Mouse (Mus musculus): Measurements from ENCODE around the gene Vasn. TPM values are rescaled to one million over a fixed set of nuclear protein-coding genes. Genes with fewer than 3 reads are reported as not detected.
A peak's percentile ranks its signal among the peaks of the same experiment; 100 is the strongest.

Gene Vasn
- polyA plus RNA-seq (2015; fragmentation: Nextera tagmentation; extraction: Ambion mirVana) = 2.4 and 2.8 TPM in 2 replicates

DNA sequence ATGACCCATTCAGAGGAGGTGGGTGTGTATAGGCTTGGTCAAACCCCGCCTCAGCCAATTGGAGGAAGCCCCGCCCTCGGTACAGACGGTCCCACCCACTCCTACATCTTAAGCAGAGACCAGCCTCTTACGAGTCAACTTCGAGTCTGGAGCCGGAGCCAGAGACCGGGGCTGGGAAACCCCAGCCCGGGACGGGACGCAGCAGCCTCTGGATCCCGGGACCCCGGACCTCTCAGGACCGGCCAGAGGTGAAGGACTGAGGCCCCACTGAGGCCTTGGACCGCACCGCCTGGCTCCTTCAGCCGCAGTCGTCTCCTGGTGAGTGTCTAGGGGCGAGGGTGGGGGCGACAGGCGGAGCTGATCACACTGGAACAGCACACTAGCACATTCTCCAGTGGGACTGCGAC lies at the start of gene Vasn, which contains the start of gene Dnaja3:
Gene Vasn, plus strand, starts transcription at position 111 of the 407 bp plus-strand sequence.
Gene Dnaja3, plus strand, starts transcription at position 159 of the 407 bp plus-strand sequence.
- H3K4me1 ChIP-seq (replicated peaks) = peaks cover 43% of the 10 kb centered on the region
- WGBS (ENCODE audit: insufficient replicate concordance) = under 1% methylated on average over 22 of the region's 22 CpGs

GRCm38 (mm10) chr16:4590236-4590635 lies 49.5 kb upstream of the Vasn start:
- Histone ChIP-seq H3K4me2 (no peak overlapping the region), H3K27ac (replicated peaks) (no peak overlapping the region), H3K27me3 (peaks cover 41% of the 10 kb centered on the region), H3K4me3 (replicated peaks) (no peak overlapping the region), H3K9me3 (replicated peaks) (no peaks in the 10 kb centered on the region), H3K36me3 (replicated peaks) (0 out of 2 replicates have a peak, but pooled peaks cover 4% of the 10 kb centered on the region), H3K9ac (no peak overlapping the region), H3K4me1 (replicated peaks) (peaks cover 42% of the 10 kb centered on the region)
- 83% methylated on average over 9 of the region's 9 CpGs for WGBS (ENCODE audit: insufficient replicate concordance)
- ATAC-seq (ENCODE audit: insufficient read depth) = no peak

More for the DNA sequence above, at the start of gene Vasn, which contains the start of gene Dnaja3:
- Histone ChIP-seq H3K9me3 (replicated peaks) (no peaks in the 10 kb centered on the region), H3K9ac (peak within 1 kb of the TSS; percentile 54), H3K4me2 (peak within 1 kb of the TSS; percentile 94), H3K4me3 (replicated peaks) (peak within 1 kb of the TSS; percentile 61), H3K27ac (replicated peaks) (peak within 1 kb of the TSS; percentile 75), H3K36me3 (replicated peaks) (peaks cover 14% of the 10 kb centered on the region), H3K27me3 (no peaks in the 10 kb centered on the region)
- ATAC-seq (ENCODE audit: insufficient read depth) = peak; percentile 91

GRCm38 (mm10) chr16:4592909-4593875 lies 46.5 kb upstream of the Vasn start:
- H3K9me3 ChIP-seq (replicated peaks) = no peaks in the 10 kb centered on the region
- H3K27me3 ChIP-seq = peaks cover 69% of the 10 kb centered on the region
- 0 out of 2 replicates have a peak, but pooled peaks cover 4% of the 10 kb centered on the region for H3K36me3 ChIP-seq (replicated peaks)
- H3K9ac ChIP-seq = no peak overlapping the region
- peak overlapping the region; percentile 42 for H3K27ac ChIP-seq (replicated peaks)
- H3K4me1 ChIP-seq (replicated peaks) = peaks cover 33% of the 10 kb centered on the region
- peak overlapping the region; percentile 69 for H3K4me2 ChIP-seq
- peak; percentile 17; the same call in 1 of the 2 replicates for ATAC-seq (ENCODE audit: insufficient read depth)
- WGBS (ENCODE audit: insufficient replicate concordance) = 24% methylated on average over 32 of the region's 32 CpGs
- peak overlapping the region; percentile 60 for H3K4me3 ChIP-seq (replicated peaks)

DNA sequence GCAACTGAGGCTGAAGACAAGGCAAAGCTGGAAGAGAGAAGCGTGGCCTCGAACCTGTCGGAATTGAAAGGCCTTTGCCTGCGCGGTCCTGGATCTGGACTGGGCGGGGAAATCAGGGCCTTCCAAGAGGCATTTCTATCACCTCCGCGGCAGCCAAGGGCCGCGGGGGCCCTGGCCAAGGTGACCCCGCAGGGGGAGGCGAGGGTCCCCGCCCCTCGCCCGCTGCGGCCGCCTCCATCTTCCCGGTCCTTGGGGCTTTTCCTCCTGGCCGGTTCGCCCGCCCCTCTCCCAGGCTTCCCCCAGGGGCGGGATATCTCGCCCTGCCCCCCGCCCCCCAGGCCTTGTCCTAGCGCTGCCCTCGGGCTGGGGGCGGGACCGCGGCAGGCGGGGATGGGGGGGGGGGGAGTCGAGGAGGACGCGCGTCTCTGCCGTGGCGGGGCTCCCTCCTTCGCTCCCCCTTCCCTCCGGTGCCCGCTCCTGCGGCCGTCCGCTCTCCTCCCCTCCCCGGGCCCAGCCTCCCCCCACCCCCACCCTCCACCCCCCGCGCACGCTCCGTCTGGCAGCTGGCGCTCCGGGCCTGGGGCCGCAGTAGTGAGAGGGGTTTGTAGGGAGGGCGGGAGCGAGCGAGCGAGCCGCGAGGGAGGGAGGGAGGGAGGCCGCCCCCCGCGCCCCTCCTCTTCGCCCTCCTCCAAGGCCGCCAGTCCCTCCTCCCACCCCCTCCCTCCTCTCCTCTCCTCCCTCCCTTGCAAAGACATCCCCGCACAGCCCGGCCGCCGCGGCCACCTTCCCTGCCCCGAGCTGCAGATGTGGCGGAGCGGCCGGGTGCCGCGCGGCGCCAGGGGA lies 45.5 kb upstream of the Vasn start, which contains the start of gene Glis2:
Gene Glis2, plus strand, starts transcription at position 743 of the 843 bp plus-strand sequence.
- Histone ChIP-seq H3K36me3 (replicated peaks) (0 out of 2 replicates have a peak, but pooled peaks cover 4% of the 10 kb centered on the region), H3K27me3 (peaks cover 69% of the 10 kb centered on the region), H3K4me1 (replicated peaks) (peaks cover 39% of the 10 kb centered on the region), H3K27ac (replicated peaks) (peak within 1 kb of the TSS; percentile 51), H3K4me3 (replicated peaks) (peak within 1 kb of the TSS; percentile 60), H3K4me2 (peak within 1 kb of the TSS; percentile 69), H3K9me3 (replicated peaks) (no peaks in the 10 kb centered on the region), H3K9ac (peak within 1 kb of the TSS; percentile 45)
- peak; percentile 69 for ATAC-seq (ENCODE audit: insufficient read depth)
- 3% methylated on average over 38 of the region's 74 CpGs for WGBS (ENCODE audit: insufficient replicate concordance)

DNA sequence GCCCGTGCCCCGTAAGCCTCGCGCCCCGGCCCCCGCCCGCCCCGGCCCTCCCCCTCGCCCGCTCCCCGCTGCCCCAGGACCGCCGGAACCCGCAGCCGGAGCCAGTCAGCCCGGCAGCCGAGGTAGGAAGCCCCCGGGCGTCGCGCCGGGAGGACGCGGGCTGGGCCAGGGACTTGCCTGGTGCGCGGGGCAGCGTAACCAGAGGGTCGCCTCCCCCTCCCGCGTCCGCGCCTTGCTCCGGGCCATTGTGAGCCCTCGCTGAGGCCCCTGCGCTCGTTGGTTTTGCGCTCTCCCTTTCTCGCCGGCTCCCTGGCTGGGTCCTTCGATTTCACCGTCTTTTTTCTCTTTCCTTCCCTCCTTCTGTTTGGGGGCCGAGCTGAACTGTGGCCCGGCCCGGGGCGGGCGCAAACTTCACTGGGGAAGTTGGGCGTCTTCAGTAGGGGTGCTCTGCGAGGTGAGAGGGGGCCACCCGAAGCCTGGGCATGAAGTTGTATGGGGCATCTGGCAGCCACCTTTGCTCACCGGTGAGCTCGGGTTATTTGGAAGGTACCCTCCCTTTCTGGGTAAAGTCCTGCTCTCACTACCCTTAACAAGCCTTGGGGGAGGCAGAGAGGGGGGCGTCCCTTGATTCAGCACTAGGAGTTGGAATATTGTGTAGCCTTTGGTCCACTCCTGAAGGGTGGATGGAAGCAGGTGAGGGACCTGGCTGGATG lies 44.8 kb upstream of the Vasn start:
- H3K27me3 ChIP-seq = peaks cover 69% of the 10 kb centered on the region
- H3K9ac ChIP-seq = peak overlapping the region; percentile 45
- H3K4me2 ChIP-seq = peak overlapping the region; percentile 69
- 1% methylated on average over 51 of the region's 52 CpGs for WGBS (ENCODE audit: insufficient replicate concordance)
- 0 out of 2 replicates have a peak, but pooled peaks cover 4% of the 10 kb centered on the region for H3K36me3 ChIP-seq (replicated peaks)
- H3K9me3 ChIP-seq (replicated peaks) = no peaks in the 10 kb centered on the region
- H3K4me1 ChIP-seq (replicated peaks) = peaks cover 40% of the 10 kb centered on the region
- peak overlapping the region; percentile 51; the same call in 1 of the 2 replicates for H3K27ac ChIP-seq (replicated peaks)
- H3K4me3 ChIP-seq (replicated peaks) = peak overlapping the region; percentile 60
- no peak for ATAC-seq (ENCODE audit: insufficient read depth)

DNA sequence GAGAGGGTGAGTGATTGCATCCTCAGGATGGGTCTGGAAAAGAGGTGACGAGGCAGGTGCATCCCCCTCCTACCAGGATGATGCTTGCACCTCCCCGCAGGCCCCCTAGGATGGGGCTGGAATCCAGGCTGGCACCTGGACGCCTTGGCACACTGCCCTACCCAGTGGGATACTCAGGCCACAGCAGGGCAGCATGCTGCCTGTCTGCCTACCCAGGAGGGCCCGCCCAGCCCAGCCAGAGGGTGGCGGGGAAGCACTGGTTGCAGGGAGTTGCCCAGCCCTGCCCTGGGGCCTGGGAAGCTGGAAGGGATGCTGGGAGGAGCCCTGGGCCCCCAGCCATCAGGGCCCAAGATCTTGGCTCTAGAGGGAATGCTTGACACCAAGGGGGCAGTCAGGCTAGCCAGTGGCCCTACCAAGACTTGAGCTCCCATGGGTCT lies 44.2 kb upstream of the Vasn start:
- H3K9me3 ChIP-seq (replicated peaks) = no peaks in the 10 kb centered on the region
- H3K4me2 ChIP-seq = peak overlapping the region; percentile 69
- peak overlapping the region; percentile 60 for H3K4me3 ChIP-seq (replicated peaks)
- peaks cover 45% of the 10 kb centered on the region for H3K4me1 ChIP-seq (replicated peaks)
- no peak overlapping the region for H3K9ac ChIP-seq
- H3K27me3 ChIP-seq = peaks cover 69% of the 10 kb centered on the region
- no peak; the same call in 1 of the 2 replicates for ATAC-seq (ENCODE audit: insufficient read depth)
- H3K36me3 ChIP-seq (replicated peaks) = 0 out of 2 replicates have a peak, but pooled peaks cover 2% of the 10 kb centered on the region
- no peak overlapping the region for H3K27ac ChIP-seq (replicated peaks)
- 30% methylated on average over 5 of the region's 5 CpGs for WGBS (ENCODE audit: insufficient replicate concordance)

GRCm38 (mm10) chr16:4596141-4596728 lies 43.5 kb upstream of the Vasn start:
- Histone ChIP-seq H3K36me3 (replicated peaks) (no peaks in the 10 kb centered on the region), H3K27me3 (peaks cover 65% of the 10 kb centered on the region), H3K27ac (replicated peaks) (no peak overlapping the region), H3K4me2 (peak overlapping the region; percentile 69), H3K9me3 (replicated peaks) (no peaks in the 10 kb centered on the region), H3K4me1 (replicated peaks) (peaks cover 52% of the 10 kb centered on the region), H3K4me3 (replicated peaks) (peak overlapping the region; percentile 60; the same call in 1 of the 2 replicates), H3K9ac (0 out of 2 replicates have a peak overlapping the region, but pooled peaks have one; percentile 8)
- 53% methylated on average over 3 of the region's 3 CpGs for WGBS (ENCODE audit: insufficient replicate concordance)
- ATAC-seq (ENCODE audit: insufficient read depth) = no peak

GRCm38 (mm10) chr16:4596836-4597235 lies 42.9 kb upstream of the Vasn start:
- H3K9ac ChIP-seq = no peak overlapping the region
- H3K4me3 ChIP-seq (replicated peaks) = no peak overlapping the region
- H3K4me1 ChIP-seq (replicated peaks) = peaks cover 56% of the 10 kb centered on the region
- ATAC-seq (ENCODE audit: insufficient read depth) = no peak
- H3K4me2 ChIP-seq = no peak overlapping the region
- WGBS (ENCODE audit: insufficient replicate concordance) = 56% methylated on average over 2 of the region's 2 CpGs
- H3K36me3 ChIP-seq (replicated peaks) = no peaks in the 10 kb centered on the region
- H3K9me3 ChIP-seq (replicated peaks) = no peaks in the 10 kb centered on the region
- peaks cover 61% of the 10 kb centered on the region for H3K27me3 ChIP-seq
- no peak overlapping the region for H3K27ac ChIP-seq (replicated peaks)

DNA sequence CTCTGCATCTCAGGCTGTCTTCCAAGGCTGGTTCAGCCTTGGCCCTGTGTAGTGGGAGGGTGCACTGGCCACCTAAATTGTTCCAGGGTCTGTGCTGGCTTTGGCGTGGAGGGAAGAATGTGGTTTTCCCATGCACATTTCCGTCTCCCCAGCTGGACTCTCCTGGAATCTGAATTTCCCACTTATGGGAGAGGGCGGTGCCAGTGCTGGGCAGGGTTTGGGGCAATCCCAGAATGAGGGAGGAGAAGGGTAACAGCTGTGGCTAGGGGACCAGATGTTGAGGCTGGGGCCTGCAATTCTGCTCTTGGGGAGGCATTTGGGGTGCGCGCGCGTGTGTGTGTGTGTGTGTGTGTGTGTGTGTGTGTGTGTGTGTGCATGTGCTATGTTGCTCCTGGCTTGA lies 42.4 kb upstream of the Vasn start:
- H3K9me3 ChIP-seq (replicated peaks) = no peaks in the 10 kb centered on the region
- no peak overlapping the region for H3K9ac ChIP-seq
- H3K27me3 ChIP-seq = peaks cover 57% of the 10 kb centered on the region
- no peaks in the 10 kb centered on the region for H3K36me3 ChIP-seq (replicated peaks)
- no peak overlapping the region for H3K4me2 ChIP-seq
- no peak overlapping the region for H3K27ac ChIP-seq (replicated peaks)
- ATAC-seq (ENCODE audit: insufficient read depth) = no peak
- 72% methylated on average over 7 of the region's 7 CpGs for WGBS (ENCODE audit: insufficient replicate concordance)
- H3K4me1 ChIP-seq (replicated peaks) = peaks cover 60% of the 10 kb centered on the region
- H3K4me3 ChIP-seq (replicated peaks) = no peak overlapping the region

DNA sequence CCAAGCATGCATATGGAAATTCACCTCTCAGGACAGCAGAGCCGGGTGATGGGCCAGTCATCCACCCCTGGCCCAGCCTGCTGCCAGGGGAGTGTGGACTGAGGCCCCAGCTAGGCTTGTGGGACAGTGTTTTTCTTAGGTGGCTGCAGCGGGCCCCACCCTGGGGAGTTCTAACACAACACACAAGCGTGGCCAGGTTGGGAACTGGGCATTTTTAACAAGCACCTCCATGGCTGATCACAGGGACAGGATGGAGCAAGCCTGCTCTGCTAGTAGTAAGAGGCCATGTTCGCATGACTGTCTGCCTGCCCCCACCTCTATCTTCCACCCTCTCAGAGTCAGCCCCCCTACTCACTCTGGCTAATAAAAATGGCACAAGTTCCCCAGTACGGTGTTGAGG lies 41.7 kb upstream of the Vasn start:
- no peaks in the 10 kb centered on the region for H3K9me3 ChIP-seq (replicated peaks)
- 63% methylated on average over 5 of the region's 5 CpGs for WGBS (ENCODE audit: insufficient replicate concordance)
- ATAC-seq (ENCODE audit: insufficient read depth) = no peak

More for the DNA sequence above, 41.7 kb upstream of the Vasn start:
- peaks cover 66% of the 10 kb centered on the region for H3K4me1 ChIP-seq (replicated peaks)
- no peak overlapping the region for H3K4me3 ChIP-seq (replicated peaks)
- no peak overlapping the region for H3K4me2 ChIP-seq
- H3K36me3 ChIP-seq (replicated peaks) = no peaks in the 10 kb centered on the region
- H3K9ac ChIP-seq = no peak overlapping the region
- peaks cover 49% of the 10 kb centered on the region for H3K27me3 ChIP-seq
- no peak overlapping the region for H3K27ac ChIP-seq (replicated peaks)

All from liver, embryonic 15.5 days (tissue).